Mouse (Mus musculus) cerebellum, adult 2 months (tissue): ENCODE data around the gene Zfp672.

ENCODE experiments used
- CTCF ChIP-seq: fragments of 200-500 bp; IDR thresholded peaks from 2 replicates; pipeline ENCODE4 v1.5.1; 2011; ENCODE audit warnings: low read depth, mild to moderate bottlenecking, control low read depth, low read length, moderate library complexity, borderline replicate concordance; ENCODE audit not compliant: insufficient read depth
- POLR2A ChIP-seq: fragments of 200-500 bp; IDR thresholded peaks from 2 replicates; pipeline ENCODE4 v1.6.1; 2011; ENCODE audit warnings: low read length, control low read depth, borderline replicate concordance; ENCODE audit not compliant: insufficient read depth

DNA sequence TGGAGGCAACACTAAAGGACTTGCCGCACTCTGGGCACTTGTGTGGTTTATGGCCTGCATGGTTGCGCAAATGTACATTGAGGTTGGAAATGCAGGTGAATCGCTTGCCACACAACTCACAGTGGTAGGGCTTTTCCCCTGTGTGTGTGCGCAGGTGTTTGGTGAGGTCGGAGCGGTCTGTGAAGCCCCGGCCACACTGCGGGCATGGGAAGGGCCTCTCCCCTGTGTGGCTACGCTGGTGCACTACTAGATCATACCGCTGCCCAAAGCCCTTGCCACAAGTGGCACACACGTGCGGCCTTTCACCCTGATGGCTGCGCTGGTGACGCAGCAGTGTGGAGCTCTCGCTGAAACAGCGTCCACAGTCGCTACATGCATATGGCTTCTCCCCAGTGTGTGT, 13.8 kb downstream of the Zfp672 start:
- TF ChIP-seq CTCF: no peak
- 0 out of 2 replicates have a peak, but pooled peaks have one; percentile 23 for TF ChIP-seq POLR2A
